Mouse (Mus musculus): ENCODE results near the gene 1700017N19Rik.

Gene 1700017N19Rik

DNA sequence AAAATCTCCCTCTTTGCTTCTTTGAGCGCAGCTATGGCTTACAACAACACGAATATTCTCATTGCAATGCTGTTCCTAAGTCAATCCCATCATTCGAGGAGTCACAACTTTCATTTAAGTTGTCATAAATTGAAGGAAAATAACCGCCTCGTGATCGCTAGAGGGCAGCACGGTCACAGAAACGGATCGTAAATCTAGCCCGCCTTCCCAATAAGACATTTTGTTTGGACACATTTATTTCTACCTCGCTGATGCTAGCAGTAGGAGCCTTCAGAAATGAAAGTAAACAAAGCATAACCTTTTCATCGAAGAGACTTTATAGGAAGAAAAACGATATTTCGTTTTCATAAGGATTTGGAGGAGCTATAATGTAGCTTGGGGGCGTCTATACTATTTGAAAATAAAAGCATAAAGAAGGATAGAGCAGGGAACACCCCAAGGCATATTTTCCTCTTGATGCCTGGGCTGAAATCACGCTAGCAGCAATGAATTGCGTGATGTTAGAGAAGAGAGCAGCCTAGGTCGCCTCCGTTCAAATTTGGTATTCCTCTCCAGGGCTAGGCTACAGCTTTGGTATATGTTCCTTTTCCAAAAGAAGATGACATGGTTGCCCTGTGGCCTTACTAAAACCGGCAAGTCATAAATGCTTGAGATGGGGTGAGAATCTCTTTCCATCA, 39.6 kb downstream of the 1700017N19Rik start:
- TF ChIP-seq NANOG (IDR thresholded peaks at IDR 0.05; ENCODE audit: borderline replicate concordance, low read length): no peak
- TF ChIP-seq CTCF (conservative IDR thresholded peaks at IDR 0.05; ENCODE audit: low read length): peak; percentile 42
- no peaks in the 10 kb centered on the region for H3K36me3 ChIP-seq (ENCODE audit: insufficient read depth, low read length)
- H3K4me3 ChIP-seq (replicated peaks; ENCODE audit: low read length): no peak overlapping the region
- no peaks in the 10 kb centered on the region for H3K4me1 ChIP-seq (replicated peaks; ENCODE audit: low read depth, low read length)
- H3K27me3 ChIP-seq (ENCODE audit: insufficient read depth, low read length): no peaks in the 10 kb centered on the region
- no peaks in the 10 kb centered on the region for H3K9me3 ChIP-seq (ENCODE audit: low read length)

DNA sequence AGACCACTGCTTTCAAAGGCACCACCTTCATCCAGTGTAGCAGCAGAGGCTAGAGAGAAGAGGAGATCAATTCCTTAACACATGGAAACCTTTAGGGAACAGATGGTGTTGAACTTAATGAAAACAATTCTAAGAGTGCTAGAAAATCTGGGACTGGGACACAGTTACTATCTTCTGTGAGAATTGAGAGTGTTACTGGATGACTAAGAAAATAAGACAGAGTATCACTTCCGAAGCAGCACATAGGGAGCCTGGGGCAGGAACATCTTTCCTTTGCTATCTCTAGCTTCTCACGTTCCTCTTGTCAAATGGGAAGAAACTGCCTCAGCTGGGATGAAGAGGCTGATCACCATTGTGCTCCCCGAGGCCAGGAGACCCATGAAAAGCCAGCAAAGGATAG, 52.6 kb downstream of the 1700017N19Rik start:
- no peak overlapping the region for H3K4me3 ChIP-seq (replicated peaks; ENCODE audit: low read length)
- no peaks in the 10 kb centered on the region for H3K4me1 ChIP-seq (replicated peaks; ENCODE audit: low read depth, low read length)
- H3K27me3 ChIP-seq (ENCODE audit: insufficient read depth, low read length): no peaks in the 10 kb centered on the region
- no peaks in the 10 kb centered on the region for H3K36me3 ChIP-seq (ENCODE audit: insufficient read depth, low read length)
- TF ChIP-seq POU5F1 (IDR thresholded peaks at IDR 0.05; ENCODE audit: borderline replicate concordance, low read length): no peak
- no peaks in the 10 kb centered on the region for H3K9me3 ChIP-seq (ENCODE audit: low read length)

DNA sequence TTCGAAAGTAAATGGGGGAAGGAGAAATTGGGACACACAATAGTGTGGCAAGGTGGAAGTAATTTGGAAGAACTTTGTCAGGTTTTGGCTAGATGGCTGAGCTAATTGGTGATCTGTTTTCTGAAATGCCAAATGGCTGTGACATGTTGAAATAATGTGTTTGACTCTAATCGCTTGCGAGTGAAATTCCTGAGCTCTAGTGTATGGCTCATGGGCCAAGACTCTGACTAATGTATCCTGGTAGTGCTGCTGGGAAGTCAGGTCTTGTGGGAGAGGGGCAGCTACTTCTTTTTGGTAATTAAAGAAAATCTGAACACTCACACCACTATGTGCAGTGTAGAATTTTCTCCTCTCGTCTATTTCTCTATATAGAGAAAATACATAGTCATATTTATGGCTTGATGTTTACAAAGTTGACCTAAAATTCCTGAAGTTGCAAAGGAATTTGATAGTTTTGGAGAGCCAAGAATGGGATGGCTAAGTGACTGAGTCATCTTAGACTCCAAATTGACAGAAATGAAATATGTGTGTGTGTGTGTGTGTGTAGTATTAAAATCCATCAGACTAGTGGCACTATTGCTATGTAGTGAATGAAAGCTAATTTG, 55.1 kb downstream of the 1700017N19Rik start:
- Histone ChIP-seq H3K9me3 (ENCODE audit: low read length) (no peaks in the 10 kb centered on the region), H3K36me3 (ENCODE audit: insufficient read depth, low read length) (no peaks in the 10 kb centered on the region)
- TF ChIP-seq CTCF (conservative IDR thresholded peaks at IDR 0.05; ENCODE audit: low read length) (no peak), NANOG (IDR thresholded peaks at IDR 0.05; ENCODE audit: borderline replicate concordance, low read length) (no peak), POU5F1 (IDR thresholded peaks at IDR 0.05; ENCODE audit: borderline replicate concordance, low read length) (no peak)

DNA sequence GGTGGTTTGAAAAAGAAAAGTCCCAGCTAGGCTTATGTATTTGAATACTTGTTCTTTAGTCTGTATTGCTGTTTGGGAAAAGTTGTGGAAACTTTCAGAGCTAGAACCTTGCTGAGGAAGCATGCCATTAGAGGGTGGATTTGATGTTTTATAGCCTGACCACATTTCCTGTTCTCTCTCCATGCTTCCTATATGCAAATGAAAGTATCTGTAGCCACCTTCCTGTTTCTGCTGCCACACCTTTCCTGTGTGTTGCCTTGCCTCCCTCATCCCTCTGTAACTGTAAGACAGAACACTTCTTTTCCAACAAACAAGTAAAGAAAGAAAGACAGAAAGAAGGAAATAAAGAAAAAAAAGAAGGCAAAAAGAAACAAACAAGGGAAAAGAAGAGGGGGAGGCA, 63.9 kb downstream of the 1700017N19Rik start:
- H3K4me3 ChIP-seq (replicated peaks; ENCODE audit: low read length): no peak overlapping the region
- H3K4me1 ChIP-seq (replicated peaks; ENCODE audit: low read depth, low read length): no peaks in the 10 kb centered on the region
- H3K9me3 ChIP-seq (ENCODE audit: low read length): no peaks in the 10 kb centered on the region; the same call in 1 of the 2 replicates
- TF ChIP-seq POU5F1 (IDR thresholded peaks at IDR 0.05; ENCODE audit: borderline replicate concordance, low read length): no peak
- no peaks in the 10 kb centered on the region for H3K27me3 ChIP-seq (ENCODE audit: insufficient read depth, low read length)
- no peaks in the 10 kb centered on the region for H3K36me3 ChIP-seq (ENCODE audit: insufficient read depth, low read length)

More for the DNA sequence above, 55.1 kb downstream of the 1700017N19Rik start:
- no peaks in the 10 kb centered on the region for H3K4me1 ChIP-seq (replicated peaks; ENCODE audit: low read depth, low read length)
- no peaks in the 10 kb centered on the region for H3K27me3 ChIP-seq (ENCODE audit: insufficient read depth, low read length)
- H3K4me3 ChIP-seq (replicated peaks; ENCODE audit: low read length): no peak overlapping the region

GRCm38 (mm10) chr10:100661970-100662590, 71.8 kb downstream of the 1700017N19Rik start:
- no peaks in the 10 kb centered on the region for H3K36me3 ChIP-seq (ENCODE audit: insufficient read depth, low read length)
- no peak overlapping the region for H3K4me3 ChIP-seq (replicated peaks; ENCODE audit: low read length)
- H3K4me1 ChIP-seq (replicated peaks; ENCODE audit: low read depth, low read length): no peaks in the 10 kb centered on the region
- TF ChIP-seq POU5F1 (IDR thresholded peaks at IDR 0.05; ENCODE audit: borderline replicate concordance, low read length) (no peak), NANOG (IDR thresholded peaks at IDR 0.05; ENCODE audit: borderline replicate concordance, low read length) (no peak)
- no peaks in the 10 kb centered on the region for H3K9me3 ChIP-seq (ENCODE audit: low read length)
- no peaks in the 10 kb centered on the region for H3K27me3 ChIP-seq (ENCODE audit: insufficient read depth, low read length)
